Mouse (Mus musculus) natural killer cell, adult 2 months (primary cell): ENCODE data around the gene Lbp.

Experiments used
- DNase-seq, 2 experiments: peaks; one replicate each; pipeline ENCODE4 v3.0.0; 2022; ENCODE audit warnings: low spot score in 2 of 2

Lbp gene

DNA sequence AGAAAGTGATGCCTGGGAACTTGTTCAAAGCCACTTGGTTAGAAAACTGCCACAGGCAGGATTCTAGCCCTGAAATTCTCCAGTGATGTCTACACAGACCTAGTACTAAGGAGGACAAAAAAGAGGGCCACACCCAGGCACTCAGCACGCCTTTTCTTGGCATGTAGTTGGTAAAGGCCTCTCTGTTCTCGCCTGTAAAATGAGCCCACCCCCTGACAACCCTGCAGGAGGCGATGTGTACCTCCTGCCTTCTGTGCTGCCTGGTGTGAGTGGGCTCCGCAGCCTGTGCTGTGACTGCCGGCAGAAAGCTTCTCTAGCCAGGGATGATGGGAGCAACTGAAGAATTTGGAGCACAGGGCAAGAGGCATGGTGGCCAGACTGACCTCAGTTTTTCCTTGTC is 2.0 kb downstream of the Lbp start:
- no peak for DNase-seq

DNA sequence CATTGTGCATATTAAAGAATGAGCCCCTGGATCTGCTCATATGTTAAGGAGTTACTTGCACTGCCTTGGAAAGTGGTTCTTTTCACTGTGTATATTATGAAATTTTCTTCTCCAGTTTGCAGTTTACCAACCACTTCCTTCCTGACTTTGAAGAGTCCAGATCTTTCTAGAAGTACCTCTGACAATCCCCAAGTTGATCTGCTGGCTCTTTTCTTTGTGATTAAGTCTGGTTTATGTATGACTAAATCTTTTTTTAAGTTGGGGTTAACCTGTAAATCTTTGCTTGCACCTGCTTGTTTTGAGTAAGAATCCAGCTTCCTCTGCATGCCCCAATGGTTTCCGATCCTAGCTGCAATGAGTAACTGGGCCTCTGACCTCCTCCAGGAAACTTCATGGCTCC is 6.8 kb downstream of the Lbp start:
- no peak for DNase-seq

DNA sequence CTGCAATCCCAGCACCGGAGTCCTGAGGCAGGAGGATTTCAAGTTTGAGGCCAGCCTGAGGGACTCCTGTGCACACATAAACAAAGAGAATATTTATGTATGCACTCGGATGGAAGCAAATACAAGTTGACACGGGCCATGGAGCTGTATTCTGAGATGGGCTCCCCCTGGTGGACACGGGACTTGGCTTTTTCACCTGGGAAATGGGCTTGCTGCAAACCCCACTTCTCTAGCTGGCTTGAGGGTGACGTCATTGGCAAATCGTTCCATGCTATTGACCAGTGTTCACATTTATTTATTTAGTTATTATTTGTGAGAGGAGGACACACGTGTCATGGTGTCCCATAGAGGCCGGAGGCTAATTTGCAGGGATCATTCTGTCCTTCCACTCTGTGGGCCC is 10.1 kb downstream of the Lbp start:
- no peak for DNase-seq

DNA sequence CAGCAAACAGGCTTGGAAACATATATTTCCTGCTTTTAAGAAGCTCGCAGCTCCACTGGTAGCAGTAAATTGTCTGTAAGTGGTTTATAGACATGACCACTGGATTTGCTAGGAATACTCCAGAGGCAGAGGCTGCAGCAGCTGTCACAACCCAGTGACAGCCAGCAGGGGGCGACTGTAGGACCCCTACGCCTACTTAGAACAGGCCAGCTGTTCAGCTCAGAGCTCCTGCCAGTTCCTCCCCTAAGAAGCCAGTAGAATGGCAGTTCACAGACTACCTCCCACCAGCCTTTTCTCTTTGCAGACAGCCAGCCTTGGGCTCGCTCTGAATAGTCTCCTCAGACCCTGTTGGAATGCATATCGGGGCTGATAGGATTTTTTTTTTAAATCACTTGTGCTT is 10.7 kb downstream of the Lbp start:
- DNase-seq, result peak in 1 of 2 experiments; percentile 19

DNA sequence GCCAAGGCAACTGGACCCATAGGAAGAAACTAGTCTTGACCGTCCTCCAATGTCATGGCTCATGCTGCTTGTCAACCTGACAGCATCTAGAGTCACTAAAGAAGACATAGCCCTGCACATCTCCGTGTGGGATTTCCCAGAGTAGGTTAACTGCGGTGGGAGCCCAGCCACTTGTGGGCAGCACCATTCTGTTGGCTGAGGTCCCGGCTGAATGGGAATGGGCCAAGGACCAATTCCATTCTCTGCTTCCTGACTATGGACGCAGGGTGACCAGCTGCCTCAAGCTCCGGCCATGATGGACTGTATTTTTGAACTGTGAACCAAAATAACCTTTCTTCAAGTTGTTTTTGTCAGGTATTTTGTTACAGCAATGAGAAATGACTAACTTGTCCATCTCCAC is 15.3 kb downstream of the Lbp start:
- no peak for DNase-seq

DNA sequence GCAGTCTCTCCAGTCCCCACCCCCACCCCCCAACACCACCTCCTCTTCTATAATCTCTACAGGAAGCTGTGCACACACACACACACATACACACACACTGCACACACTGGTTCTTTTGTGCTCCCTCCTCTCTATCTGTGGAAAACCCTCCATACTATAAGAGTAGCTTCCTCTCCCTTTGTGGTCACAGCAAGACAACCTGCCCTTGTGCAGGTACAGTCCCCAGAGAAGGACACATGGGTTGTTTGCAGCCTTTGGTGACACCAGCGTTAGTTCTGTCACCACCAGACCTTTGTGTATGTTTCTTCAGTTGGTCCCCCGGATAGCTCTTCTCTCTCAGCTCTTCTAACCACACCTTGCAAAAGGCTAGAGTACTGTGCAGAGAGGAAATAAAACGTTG is 16.6 kb downstream of the Lbp start:
- no peak for DNase-seq

DNA sequence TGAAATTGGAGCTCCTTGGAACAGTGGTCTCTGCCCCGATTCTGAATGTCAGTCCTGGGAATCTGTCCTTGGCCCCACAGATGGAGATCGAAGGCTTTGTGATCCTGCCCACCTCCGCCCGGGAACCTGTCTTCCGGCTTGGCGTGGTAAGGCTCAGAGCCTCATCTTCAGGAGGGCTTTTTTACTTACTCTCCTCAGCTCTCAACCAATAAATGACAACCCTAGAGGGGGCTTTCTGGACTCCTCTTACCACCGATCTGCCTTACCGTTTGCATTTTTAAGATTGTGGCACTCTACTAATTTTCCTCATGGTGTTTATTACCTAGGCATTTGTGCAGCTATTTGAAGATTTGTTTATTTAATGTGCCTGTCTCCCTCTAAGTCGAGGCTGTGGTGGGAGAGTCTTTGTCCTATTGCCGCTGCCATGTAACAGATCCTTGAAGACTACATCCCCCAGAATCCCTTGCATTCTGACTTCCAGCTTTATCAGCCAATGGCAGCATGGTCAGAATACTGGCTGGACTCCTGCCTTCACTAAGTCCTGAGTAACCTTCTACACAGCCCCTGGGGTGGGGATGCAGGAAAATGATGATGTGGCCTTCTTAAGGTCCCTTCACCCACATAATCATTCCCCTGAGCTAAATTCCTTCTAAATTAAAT is 18.4 kb downstream of the Lbp start:
- DNase-seq, result no peak

DNA sequence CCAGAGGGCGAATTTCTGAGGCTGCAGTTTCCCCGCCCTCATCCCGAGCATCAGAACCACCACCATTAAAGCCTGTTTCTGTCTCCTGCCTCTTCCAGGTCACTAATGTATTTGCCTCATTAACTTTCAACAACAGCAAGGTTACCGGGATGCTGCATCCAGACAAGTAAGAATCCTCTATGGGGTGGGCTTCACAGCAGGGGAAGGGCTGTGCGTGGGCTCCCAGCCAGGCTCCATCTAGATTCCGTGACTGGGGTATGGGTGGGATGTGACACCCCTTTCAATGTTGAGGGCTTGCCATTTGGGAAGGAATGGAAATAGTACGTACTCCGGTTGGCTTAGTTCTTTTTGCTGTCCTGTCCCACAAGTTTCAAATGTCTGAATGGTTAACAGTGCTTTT is 19.3 kb downstream of the Lbp start:
- no peak for DNase-seq

DNA sequence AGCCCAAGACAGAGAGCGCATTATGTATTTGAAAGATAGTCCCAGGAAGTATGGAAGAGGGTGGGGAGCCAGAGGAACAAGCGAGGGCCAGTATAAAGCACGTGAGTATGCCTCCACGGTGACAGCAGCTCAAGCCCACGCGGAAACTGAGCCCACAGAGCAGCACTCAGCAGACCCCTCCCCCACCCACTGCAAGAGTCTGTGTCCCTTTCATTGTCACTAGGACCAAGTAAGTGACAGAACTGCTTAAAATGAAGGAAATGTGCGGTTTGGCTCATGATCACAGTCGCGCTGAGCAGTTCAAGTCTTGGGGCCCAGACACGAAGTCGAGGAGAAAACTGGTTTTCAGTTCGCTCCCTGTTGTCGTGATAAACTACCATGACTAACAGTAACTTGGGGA is 28.1 kb downstream of the Lbp start:
- DNase-seq, result no peak

DNA sequence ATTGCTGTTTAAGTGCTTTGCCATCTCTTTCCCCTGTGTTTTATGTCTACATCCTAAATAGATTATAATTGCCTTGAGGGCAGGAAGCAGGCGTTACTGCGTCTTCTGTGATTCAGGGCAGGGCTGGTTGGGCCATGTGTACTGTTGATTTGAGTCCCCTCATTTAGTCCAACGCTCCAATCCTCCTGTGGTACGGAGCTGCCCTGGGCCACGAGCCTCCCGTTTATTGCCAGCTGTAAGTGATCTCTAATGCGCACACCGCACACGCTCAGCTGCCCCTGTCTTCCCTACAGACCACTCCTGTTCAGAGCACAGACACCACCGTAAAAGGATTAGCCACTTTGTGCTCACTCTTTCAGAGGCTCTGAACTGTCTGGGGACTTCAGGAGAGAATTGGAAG is 31.4 kb downstream of the Lbp start:
- DNase-seq, result no peak

DNA sequence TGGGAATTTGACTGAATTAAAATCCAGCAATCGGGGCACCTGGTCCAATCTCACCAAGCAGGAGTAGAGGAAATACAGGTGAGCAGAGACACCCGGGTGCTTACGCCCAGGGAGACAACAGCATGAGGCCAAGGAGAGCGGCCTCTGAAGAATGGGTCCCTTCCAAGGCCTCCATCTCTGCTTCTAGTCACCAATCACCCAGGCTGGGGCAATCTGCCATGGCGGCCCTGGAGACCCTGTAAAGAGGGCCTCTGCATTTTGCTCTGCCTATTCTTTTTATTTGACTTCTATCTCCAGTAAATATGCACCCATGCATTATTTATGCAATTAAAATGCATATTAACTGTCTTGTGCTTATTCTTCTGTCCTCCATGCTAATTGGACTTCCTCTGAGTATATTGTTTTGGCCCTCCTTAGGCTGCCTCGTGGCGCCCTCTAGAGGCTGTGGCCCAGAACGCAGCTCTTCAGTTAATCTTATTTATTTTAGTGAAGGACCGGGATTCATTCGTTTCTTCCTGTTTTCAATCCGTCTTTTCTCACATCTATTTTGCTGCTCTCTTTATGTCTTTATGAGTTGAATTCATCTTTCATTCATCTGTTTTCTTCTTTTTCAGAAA is 33.8 kb downstream of the Lbp start:
- peak in 1 of 2 experiments; percentile 41 for DNase-seq

DNA sequence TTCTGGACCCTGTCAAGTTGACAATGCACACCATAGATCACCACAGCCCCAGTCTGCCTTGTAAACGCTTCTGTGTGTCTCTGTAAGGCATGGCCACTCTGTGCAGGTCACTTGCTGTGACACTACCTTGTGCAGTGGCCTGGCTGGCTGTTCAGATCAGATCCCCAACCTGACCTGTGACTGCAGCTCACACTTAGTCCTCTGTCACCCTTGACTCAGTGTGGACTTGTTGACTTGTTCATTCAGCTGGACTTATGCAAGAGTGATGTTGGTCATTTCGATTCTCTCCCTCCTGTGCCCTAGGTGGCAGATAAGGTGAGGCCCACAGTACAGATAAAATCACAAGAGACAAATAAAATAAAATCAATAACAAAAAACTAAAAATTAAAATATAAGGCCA is 35.0 kb downstream of the Lbp start:
- no peak for DNase-seq

DNA sequence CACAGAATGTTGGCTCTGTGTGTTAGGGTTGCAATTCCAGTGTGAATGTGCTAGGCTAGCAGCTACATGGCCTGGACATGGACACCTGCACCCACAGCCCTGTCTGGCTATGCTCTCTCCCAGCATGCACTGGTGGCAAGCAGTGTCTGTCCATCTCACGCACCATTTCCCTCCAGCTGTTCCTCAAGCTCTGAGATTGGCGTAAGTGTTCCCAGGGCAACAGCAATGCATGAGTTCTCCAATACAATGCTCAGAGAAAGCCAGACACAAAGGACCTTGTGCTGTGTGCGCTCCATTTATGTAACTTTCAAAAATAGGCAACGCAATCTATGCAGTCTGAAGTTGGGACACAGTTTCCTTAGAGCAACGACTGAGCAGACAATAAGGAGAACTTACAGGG is 37.2 kb downstream of the Lbp start:
- DNase-seq, result no peak

DNA sequence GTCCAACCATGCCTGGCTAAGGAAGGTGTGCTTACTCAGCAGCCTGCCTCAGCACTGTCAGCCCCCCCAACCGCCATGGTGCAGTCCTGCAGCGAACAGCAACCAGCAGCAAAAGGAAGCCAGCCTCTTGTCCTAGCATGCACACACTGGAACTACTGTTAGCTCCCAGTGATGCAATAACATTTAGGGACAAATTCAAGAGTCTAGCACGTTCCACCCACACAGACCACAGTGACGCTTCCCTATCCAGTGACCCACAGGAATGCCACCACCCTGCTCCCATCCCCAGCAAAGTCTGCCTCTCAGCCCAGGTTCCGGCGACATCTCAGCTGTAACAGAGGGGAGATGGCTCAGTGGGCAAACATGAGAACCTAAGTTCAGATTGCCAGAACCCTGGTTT is 40.2 kb downstream of the Lbp start:
- DNase-seq, result no peak

DNA sequence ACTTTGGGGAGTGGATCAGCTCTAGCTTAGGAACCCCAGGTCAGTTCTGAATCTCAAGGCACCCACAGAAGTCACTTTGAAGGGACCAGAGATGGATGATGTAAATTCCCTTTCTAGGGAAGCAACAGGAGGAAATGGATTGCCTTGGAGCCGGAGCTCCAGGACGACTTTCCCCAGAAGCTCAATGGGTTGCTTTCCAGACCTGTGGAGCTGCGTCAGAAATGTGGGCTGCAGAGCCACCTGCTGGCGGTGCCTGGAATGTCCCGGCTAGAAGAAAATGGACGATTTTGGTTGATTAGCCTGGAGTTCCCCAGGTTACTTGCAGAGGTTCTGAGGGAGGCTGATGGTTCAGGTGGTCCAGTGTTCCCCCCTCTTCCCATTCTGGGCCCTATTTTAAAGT is 41.6 kb downstream of the Lbp start:
- peak; percentile 46 to 58 for DNase-seq

DNA sequence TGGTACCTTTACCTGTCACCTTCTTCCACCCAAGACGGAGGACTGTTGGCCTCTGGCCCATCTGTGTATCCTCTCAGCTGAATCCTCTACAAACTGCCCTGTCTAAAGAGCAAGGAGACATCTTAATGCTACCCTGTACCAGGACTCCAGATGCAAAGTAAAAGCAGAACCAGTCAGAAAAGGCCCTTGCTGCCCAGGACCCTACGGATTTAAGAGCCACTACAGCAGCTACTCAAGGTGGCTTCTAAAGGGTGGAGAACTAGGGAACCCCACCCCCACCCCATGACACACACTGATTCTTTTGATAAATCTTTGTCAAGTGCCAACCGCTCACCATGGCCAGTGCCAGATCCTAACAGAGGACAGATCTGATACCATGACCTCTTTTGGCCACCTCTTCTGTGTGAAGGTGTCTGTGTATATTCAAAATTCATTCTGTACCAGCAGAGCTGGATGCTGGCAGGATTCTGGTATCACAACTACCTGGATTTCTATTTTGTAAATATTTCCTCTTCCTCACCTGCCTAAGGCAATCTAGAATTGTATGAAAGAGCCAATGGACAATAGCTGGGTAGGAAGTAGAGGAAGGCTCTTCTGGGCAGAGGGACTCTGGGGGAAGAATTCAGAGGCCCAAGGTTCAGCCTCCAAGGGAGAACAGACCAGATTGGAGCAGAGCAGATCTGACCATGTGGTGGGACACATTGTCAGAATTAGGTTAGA is 46.7 kb downstream of the Lbp start:
- DNase-seq, result no peak

DNA sequence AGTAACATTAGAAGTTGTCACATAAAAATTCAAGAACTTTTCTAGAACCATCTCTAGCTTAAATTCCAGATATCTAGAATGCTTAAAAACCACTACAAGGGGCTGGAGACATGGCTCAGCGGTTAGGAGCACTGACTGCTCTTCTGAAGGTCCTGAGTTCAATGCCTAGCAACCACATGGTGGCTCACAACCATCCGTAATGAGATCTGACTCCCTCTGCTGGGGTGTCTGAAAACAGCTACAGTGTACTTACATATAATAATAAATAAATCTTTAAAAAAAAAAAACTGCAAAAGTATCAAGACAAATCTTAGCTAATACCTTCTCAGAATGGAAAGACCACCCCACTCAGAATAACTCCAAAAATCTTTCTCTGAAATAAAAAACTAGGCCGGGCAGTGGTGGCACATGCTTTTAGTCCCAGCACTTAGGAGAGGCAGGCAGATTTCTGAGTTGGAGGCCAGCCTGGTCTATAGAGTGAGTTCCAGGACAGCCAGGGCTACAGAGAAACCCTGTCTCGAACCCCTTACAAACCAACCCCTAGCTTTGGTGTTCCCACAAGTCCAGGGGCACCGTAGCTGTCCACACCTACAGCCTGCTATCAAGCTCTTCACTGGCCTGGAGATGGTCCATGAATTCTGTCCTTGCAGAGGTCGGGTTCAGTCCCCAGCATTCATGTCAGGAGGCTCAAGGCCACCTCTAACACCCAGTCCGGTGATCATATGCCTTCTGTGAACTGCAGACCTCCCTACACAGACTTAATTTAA is 48.2 kb downstream of the Lbp start:
- no peak for DNase-seq

DNA sequence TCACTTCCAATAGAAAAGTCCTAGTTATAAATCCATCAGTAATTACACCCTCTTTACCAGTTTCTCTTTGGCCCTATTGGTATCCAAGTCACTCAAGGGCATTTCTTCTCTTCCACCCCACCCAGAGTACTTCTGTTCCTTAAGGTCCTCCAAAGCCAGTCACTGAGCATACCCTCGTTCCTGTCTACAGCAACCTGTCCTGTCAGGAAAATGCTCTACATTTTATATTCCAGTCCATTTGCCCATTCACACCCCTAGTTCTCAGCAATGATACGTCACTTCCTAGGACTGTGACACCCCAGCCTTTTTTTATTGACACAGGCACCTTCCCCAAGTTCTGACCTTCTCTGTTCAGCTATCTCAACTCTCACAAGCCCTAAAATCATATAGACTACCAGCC is 48.9 kb downstream of the Lbp start:
- no peak for DNase-seq

DNA sequence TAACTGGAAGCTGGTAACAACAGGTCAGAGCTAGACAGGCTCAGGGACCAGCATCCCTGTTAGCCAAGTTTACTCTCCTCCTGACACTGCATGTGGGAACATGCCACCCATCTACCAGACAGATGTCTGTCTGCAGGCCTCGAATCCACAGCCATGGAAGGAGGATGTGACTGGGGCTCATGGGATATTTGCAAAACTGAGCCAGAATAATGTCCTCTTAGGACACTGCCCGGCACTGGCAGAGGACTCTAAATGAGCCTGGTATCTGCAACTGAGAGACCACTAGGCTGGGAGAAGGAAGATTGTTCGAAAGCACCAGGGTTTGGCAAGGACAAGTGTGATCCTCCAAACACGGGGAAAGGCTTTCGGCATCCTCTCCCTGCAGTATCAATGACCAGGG is 49.8 kb downstream of the Lbp start:
- no peak for DNase-seq

DNA sequence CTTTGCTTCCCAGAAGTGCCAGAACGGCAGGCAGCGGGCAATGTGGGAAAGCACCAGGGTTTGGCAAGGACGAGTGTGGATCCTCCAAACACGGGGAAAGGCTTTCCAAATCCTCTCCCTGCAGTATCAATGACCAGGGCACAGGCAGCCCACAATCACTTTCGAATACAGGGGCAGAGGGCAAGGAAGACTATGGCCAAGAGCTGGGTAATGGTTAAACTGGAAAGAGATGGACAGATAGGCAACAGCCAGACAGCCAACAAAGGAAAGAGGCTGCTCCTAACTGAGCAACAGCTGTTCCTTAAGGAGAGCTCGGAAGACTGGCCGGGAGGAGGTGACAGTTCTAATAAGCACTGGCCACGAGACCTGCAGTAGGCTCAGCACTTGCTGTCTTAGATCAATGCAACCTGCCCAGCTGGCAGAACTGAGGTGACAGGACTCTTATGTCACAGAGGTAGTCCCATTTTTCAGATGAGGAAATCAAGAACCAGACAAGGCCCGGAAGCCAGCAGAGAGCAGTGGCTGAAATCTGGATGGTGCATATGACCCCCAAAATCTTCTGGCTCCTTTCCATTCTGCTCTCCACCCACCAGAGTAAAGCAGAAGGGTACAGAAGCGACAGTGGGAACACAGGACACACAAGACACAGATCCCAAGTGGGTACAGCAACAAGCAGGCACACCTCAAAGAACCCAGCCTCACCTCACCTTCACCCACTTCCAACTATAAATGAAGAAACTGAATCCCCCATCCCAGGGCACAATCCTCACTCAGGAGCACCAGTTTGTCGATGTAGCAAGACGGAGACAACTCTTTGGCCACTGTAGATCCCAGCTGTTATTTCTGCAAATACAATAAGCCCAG is 53.7 kb downstream of the Lbp start:
- no peak for DNase-seq

DNA sequence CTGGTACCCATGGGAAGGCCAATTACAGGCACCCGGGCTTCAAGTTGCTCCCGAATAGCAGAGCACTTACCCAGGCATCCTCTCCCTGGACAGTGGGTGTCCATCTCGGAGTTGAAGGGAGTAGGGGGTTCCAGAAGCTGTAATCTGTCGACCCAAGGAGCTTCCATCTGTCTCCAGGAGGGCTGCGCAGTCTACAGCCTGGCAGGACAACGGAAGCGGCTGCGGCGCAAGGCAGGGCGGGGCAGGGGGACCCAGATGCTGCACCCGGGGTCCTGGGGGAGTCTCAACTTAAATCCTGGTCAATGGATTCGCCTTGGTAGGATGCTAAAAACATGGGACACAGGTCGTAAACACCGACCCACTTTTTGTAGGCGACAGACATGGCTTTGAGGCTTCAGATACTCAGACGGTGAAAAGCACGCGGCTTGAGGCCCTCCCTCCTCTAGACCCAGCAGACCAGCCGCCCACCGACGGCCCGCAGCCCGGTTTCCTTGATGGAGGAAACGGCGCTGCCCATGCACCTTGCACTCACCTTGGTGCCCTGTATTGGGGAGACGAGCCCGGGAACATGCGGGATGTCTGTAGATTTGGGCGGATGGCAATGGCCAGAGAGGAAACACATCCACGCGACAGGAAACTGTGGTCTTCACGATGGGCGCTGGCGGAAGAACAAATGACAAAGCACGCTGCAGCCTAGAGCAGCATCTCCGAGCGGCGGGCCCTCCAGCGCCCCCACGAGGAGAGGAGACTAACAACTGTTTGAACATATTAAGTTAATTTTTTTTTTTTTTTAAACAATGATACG is 54.8 kb downstream of the Lbp start:
- DNase-seq, result peak; percentile 84 to 89
